Mouse (Mus musculus): ENCODE measurements around the gene Dyrk1b. TPM values are rescaled to one million over a fixed set of nuclear protein-coding genes. Genes with fewer than 3 reads are reported as not detected.
A peak's percentile ranks its signal among the peaks of the same experiment; 100 is the strongest.
"Not testable (repeated sequence)": the region's sequence is repeated elsewhere in the genome, so short reads cannot be mapped to it uniquely, and the experiment has no call there.

Gene Dyrk1b
- polyA plus RNA-seq (2014; fragmentation: Nextera tagmentation; extraction: Ambion mirVana) = 19.4 and 19.8 TPM in 2 replicates

- H3K9me3 ChIP-seq (ENCODE audit: control insufficient read depth, low read length) = no peaks in the 10 kb centered on the region
- H3K9ac ChIP-seq (ENCODE audit: low read depth, low read length) = peak within 1 kb of the TSS; percentile 93
- no peaks in the 10 kb centered on the region for H3K27me3 ChIP-seq (ENCODE audit: control insufficient read depth, insufficient read depth, low read length)
- H3K36me3 ChIP-seq (ENCODE audit: control insufficient read depth, insufficient read depth, low read length) = peaks cover 74% of the 10 kb centered on the region
- peak within 1 kb of the TSS; percentile 89 for H3K4me3 ChIP-seq (ENCODE audit: low read length)
- ATAC-seq (ENCODE audit: low FRiP score, low TSS enrichment) = peak; percentile 90
- peak within 1 kb of the TSS; percentile 93 for H3K27ac ChIP-seq (ENCODE audit: low read depth, low read length)
- H3K4me1 ChIP-seq (ENCODE audit: control insufficient read depth, insufficient read depth, low read length) = 0 out of 2 replicates have a peak, but pooled peaks cover 6% of the 10 kb centered on the region
- peak within 1 kb of the TSS; percentile 91 for H3K4me2 ChIP-seq (replicated peaks; ENCODE audit: low read depth, low read length)
- under 1% methylated on average over 25 of the region's 25 CpGs for WGBS
These were observed at the start of gene Dyrk1b for GRCm38 (mm10) chr7:28179228-28179627. Gene Dyrk1b (plus strand): TSS chr7:28179469.

DNA sequence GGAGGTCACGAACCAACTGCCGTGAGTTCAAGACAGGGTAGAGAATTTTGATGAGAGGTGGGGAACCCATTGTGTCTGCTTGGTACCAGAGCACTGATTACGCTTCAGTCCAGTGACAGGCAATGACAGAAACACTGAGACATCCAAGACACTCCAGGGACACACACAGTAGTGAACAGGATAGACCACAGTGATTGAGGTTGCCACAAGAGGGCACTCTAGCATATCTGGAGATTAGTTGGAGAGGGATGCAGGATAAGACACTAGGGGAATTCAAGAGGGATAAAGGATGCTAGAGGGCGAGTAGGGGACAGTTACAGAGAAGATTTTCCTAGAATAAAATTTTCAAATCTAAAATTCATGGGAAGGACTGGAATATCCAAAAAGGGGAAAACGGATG is 41.7 kb upstream of the Dyrk1b start:
- Histone ChIP-seq H3K36me3 (ENCODE audit: control insufficient read depth, insufficient read depth, low read length) (no peaks in the 10 kb centered on the region), H3K27me3 (ENCODE audit: control insufficient read depth, insufficient read depth, low read length) (no peaks in the 10 kb centered on the region), H3K9ac (ENCODE audit: low read depth, low read length) (no peak overlapping the region), H3K4me2 (replicated peaks; ENCODE audit: low read depth, low read length) (no peak overlapping the region), H3K27ac (ENCODE audit: low read depth, low read length) (no peak overlapping the region), H3K4me1 (ENCODE audit: control insufficient read depth, insufficient read depth, low read length) (no peaks in the 10 kb centered on the region), H3K9me3 (ENCODE audit: control insufficient read depth, low read length) (no peaks in the 10 kb centered on the region), H3K4me3 (ENCODE audit: low read length) (no peak overlapping the region)
- no peak for ATAC-seq (ENCODE audit: low FRiP score, low TSS enrichment)
- 60% methylated on average over 5 of the region's 5 CpGs for WGBS

DNA sequence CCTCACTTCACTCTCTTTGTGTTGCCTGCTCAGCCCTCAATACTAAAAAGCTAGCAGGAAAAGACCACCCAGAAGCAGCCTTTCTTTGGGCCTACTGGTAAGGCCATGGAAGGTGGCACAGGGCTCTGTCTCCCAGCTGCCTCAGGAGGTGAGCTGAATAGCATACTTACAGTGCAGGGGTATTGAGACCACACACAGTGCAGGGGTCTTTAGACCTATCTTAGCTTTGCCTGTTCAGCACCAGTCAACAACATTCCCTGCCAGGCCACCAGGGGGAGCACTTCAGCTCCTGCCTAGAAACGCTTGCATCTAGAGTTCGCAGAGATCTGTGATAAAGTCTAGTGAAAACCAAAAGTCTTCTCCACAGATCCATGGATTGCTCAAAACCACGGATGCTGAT is 31.0 kb upstream of the Dyrk1b start:
- no peaks in the 10 kb centered on the region for H3K4me1 ChIP-seq (ENCODE audit: control insufficient read depth, insufficient read depth, low read length)
- H3K27me3 ChIP-seq (ENCODE audit: control insufficient read depth, insufficient read depth, low read length) = no peaks in the 10 kb centered on the region
- H3K36me3 ChIP-seq (ENCODE audit: control insufficient read depth, insufficient read depth, low read length) = no peaks in the 10 kb centered on the region
- no peak overlapping the region for H3K9ac ChIP-seq (ENCODE audit: low read depth, low read length)
- no peak overlapping the region for H3K4me2 ChIP-seq (replicated peaks; ENCODE audit: low read depth, low read length)
- H3K4me3 ChIP-seq (ENCODE audit: low read length) = no peak overlapping the region
- WGBS = 26% methylated on average over 3 of the region's 3 CpGs
- no peak overlapping the region for H3K27ac ChIP-seq (ENCODE audit: low read depth, low read length)
- ATAC-seq (ENCODE audit: low FRiP score, low TSS enrichment) = peak; percentile 55; the same call in 1 of the 2 replicates
- peaks cover 5% of the 10 kb centered on the region; the same call in 1 of the 2 replicates for H3K9me3 ChIP-seq (ENCODE audit: control insufficient read depth, low read length)

GRCm38 (mm10) chr7:28149841-28150240 is 29.4 kb upstream of the Dyrk1b start:
- ATAC-seq (ENCODE audit: low FRiP score, low TSS enrichment) = no peak
- no peak overlapping the region for H3K27ac ChIP-seq (ENCODE audit: low read depth, low read length)
- H3K4me3 ChIP-seq (ENCODE audit: low read length) = no peak overlapping the region
- 85% methylated on average over 1 of the region's 1 CpGs for WGBS
- H3K9me3 ChIP-seq (ENCODE audit: control insufficient read depth, low read length) = no peaks in the 10 kb centered on the region
- H3K4me2 ChIP-seq (replicated peaks; ENCODE audit: low read depth, low read length) = no peak overlapping the region
- no peaks in the 10 kb centered on the region for H3K36me3 ChIP-seq (ENCODE audit: control insufficient read depth, insufficient read depth, low read length)
- H3K9ac ChIP-seq (ENCODE audit: low read depth, low read length) = no peak overlapping the region
- no peaks in the 10 kb centered on the region for H3K4me1 ChIP-seq (ENCODE audit: control insufficient read depth, insufficient read depth, low read length)
- no peaks in the 10 kb centered on the region for H3K27me3 ChIP-seq (ENCODE audit: control insufficient read depth, insufficient read depth, low read length)

DNA sequence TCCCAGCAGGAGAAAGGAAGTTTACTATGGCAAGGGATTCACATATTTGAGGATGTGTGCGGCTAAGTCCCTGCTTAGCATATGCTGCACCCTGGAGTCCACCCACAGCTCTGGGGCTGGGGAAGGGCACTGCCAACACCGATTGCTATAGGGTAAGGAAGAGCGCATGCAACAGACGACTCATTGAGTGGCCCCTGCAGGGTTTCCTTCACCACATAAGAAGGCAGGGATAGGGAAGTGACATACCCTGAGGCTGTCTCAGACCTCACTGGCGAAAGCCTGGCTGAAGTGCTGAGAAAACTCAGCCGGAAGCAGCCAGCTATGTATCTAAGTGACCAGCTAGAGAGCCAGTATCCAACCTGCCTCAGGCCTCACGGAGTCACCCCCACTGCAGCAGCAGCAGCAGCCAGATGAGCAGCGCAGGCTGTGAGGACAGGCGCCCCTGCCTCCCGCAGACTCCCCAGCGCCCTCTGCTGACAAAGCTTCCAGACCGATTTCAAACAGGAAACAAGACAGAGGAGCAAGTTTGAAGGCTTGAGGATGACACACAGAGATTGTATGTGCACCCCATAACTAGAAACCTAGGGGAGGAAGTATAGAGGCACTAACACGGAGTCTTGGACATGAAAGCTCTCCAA is 27.6 kb upstream of the Dyrk1b start:
- Histone ChIP-seq H3K4me1 (ENCODE audit: control insufficient read depth, insufficient read depth, low read length) (no peaks in the 10 kb centered on the region), H3K27me3 (ENCODE audit: control insufficient read depth, insufficient read depth, low read length) (no peaks in the 10 kb centered on the region), H3K9ac (ENCODE audit: low read depth, low read length) (no peak overlapping the region), H3K36me3 (ENCODE audit: control insufficient read depth, insufficient read depth, low read length) (no peaks in the 10 kb centered on the region), H3K4me2 (replicated peaks; ENCODE audit: low read depth, low read length) (no peak overlapping the region), H3K27ac (ENCODE audit: low read depth, low read length) (no peak overlapping the region), H3K4me3 (ENCODE audit: low read length) (no peak overlapping the region), H3K9me3 (ENCODE audit: control insufficient read depth, low read length) (no peaks in the 10 kb centered on the region)
- WGBS = 19% methylated on average over 13 of the region's 13 CpGs
- ATAC-seq (ENCODE audit: low FRiP score, low TSS enrichment) = no peak

DNA sequence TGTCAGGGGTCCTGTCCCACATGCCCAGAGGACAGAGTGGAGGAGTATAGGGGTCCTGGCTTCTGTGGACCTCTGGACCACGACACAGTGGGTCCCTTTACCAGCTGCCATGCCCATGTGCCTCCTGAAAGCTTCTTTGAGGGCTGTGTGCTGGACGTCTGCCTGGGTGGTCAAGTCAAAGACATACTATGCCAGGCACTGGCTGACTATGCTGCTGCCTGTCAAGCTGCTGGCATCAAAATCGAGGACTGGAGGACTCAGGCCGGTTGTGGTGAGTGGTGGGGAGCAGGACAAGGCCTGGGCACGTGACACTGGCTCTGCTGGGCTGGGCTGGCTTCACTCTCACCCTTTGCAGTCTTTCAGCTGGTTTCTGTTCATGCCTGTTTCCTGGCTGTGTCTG is 25.7 kb upstream of the Dyrk1b start:
- H3K27ac ChIP-seq (ENCODE audit: low read depth, low read length); H3K9ac ChIP-seq (ENCODE audit: low read depth, low read length); H3K4me2 ChIP-seq (replicated peaks; ENCODE audit: low read depth, low read length); H3K9me3 ChIP-seq (ENCODE audit: control insufficient read depth, low read length); H3K4me1 ChIP-seq (ENCODE audit: control insufficient read depth, insufficient read depth, low read length); H3K36me3 ChIP-seq (ENCODE audit: control insufficient read depth, insufficient read depth, low read length); H3K27me3 ChIP-seq (ENCODE audit: control insufficient read depth, insufficient read depth, low read length); ATAC-seq (ENCODE audit: low FRiP score, low TSS enrichment); H3K4me3 ChIP-seq (ENCODE audit: low read length): not testable (repeated sequence)
- 47% methylated on average over 5 of the region's 5 CpGs for WGBS

DNA sequence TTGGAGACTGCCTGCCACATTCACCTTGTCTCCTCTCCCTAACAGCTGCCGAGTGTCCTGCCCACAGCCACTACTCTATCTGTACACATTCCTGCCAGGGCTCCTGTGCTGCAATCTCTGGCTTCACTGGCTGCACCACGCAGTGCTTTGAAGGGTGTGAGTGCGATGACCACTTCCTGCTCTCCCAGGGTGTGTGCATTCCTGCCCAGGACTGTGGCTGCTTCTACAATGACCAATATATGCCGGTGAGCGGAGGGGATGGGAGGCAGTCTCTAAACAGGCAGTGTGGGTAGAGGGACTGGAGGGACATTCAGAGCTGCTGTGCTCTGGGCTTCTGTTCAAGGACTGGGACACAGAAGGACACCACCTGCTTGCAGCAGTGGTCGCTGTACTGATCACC is 20.0 kb upstream of the Dyrk1b start:
- no peak for ATAC-seq (ENCODE audit: low FRiP score, low TSS enrichment)
- Histone ChIP-seq H3K4me2 (replicated peaks; ENCODE audit: low read depth, low read length) (no peak overlapping the region), H3K9me3 (ENCODE audit: control insufficient read depth, low read length) (no peaks in the 10 kb centered on the region), H3K27ac (ENCODE audit: low read depth, low read length) (no peak overlapping the region), H3K4me3 (ENCODE audit: low read length) (no peak overlapping the region), H3K27me3 (ENCODE audit: control insufficient read depth, insufficient read depth, low read length) (no peaks in the 10 kb centered on the region), H3K4me1 (ENCODE audit: control insufficient read depth, insufficient read depth, low read length) (no peaks in the 10 kb centered on the region), H3K9ac (ENCODE audit: low read depth, low read length) (no peak overlapping the region), H3K36me3 (ENCODE audit: control insufficient read depth, insufficient read depth, low read length) (no peaks in the 10 kb centered on the region)
- WGBS = 47% methylated on average over 6 of the region's 6 CpGs

DNA sequence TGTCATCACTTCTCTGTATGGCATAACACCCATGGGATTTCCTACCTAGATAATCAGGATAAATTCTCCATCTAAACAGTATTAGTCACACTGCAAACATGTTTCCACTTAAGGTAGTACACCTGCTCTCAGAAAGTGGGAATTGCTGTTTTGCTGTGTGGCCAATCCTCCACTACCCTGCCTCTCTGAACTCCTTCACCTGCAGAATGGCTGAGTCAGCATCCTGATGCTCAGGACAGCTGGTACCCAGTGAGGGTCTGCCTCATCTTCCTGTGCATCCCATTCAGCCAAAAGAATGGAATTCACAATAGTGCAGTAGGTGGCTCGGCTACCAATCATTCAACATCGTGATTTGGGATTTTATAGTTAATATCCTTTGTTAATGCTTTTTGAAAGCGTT is 19.4 kb upstream of the Dyrk1b start:
- H3K4me1 ChIP-seq (ENCODE audit: control insufficient read depth, insufficient read depth, low read length) = no peaks in the 10 kb centered on the region
- no peaks in the 10 kb centered on the region for H3K9me3 ChIP-seq (ENCODE audit: control insufficient read depth, low read length)
- H3K4me2 ChIP-seq (replicated peaks; ENCODE audit: low read depth, low read length) = no peak overlapping the region
- H3K36me3 ChIP-seq (ENCODE audit: control insufficient read depth, insufficient read depth, low read length) = no peaks in the 10 kb centered on the region
- ATAC-seq (ENCODE audit: low FRiP score, low TSS enrichment) = no peak
- no peak overlapping the region for H3K4me3 ChIP-seq (ENCODE audit: low read length)
- no peaks in the 10 kb centered on the region for H3K27me3 ChIP-seq (ENCODE audit: control insufficient read depth, insufficient read depth, low read length)
- WGBS = 85% methylated on average over 3 of the region's 3 CpGs
- no peak overlapping the region for H3K9ac ChIP-seq (ENCODE audit: low read depth, low read length)
- no peak overlapping the region for H3K27ac ChIP-seq (ENCODE audit: low read depth, low read length)

- Histone ChIP-seq H3K4me3 (ENCODE audit: low read length) (no peak overlapping the region), H3K27ac (ENCODE audit: low read depth, low read length) (no peak overlapping the region), H3K36me3 (ENCODE audit: control insufficient read depth, insufficient read depth, low read length) (no peaks in the 10 kb centered on the region), H3K9me3 (ENCODE audit: control insufficient read depth, low read length) (no peaks in the 10 kb centered on the region), H3K4me2 (replicated peaks; ENCODE audit: low read depth, low read length) (no peak overlapping the region), H3K27me3 (ENCODE audit: control insufficient read depth, insufficient read depth, low read length) (no peaks in the 10 kb centered on the region), H3K4me1 (ENCODE audit: control insufficient read depth, insufficient read depth, low read length) (no peaks in the 10 kb centered on the region), H3K9ac (ENCODE audit: low read depth, low read length) (no peak overlapping the region)
- ATAC-seq (ENCODE audit: low FRiP score, low TSS enrichment) = no peak
- 43% methylated on average over 9 of the region's 9 CpGs for WGBS
These were observed 18.0 kb upstream of the Dyrk1b start for GRCm38 (mm10) chr7:28161163-28161749.

Data from kidney, embryonic 14.5 days (tissue).